Mouse (Mus musculus) kidney, embryonic 14.5 days (tissue): ENCODE results near the gene Ykt6. TPM values are rescaled to one million over a fixed set of nuclear protein-coding genes. Genes with fewer than 3 reads are reported as not detected.

ENCODE experiments used
- ATAC-seq: fragments of 200-750 bp; cut with Nextera tagmentation; 2 replicates; pipeline ENCODE4 v1.8.0; 2017; ENCODE audit warnings: moderate number of reproducible peaks, mild to moderate bottlenecking, moderate TSS enrichment, moderate library complexity; ENCODE audit not compliant: low FRiP score, low TSS enrichment
- H3K27ac ChIP-seq: fragments of 300-500 bp; sonication (generic); 2 replicates; pipeline ENCODE4 v1.5.1; 2014; ENCODE audit warnings: low read depth, mild to moderate bottlenecking, low read length, moderate library complexity, mixed read lengths
- H3K27me3 ChIP-seq: fragments of 300-500 bp; sonication (generic); 2 replicates; pipeline ENCODE4 v1.6.1; 2014; ENCODE audit warnings: mild to moderate bottlenecking, low read length; ENCODE audit not compliant: control insufficient read depth, insufficient read depth
- H3K36me3 ChIP-seq: fragments of 300-500 bp; sonication (generic); 2 replicates; pipeline ENCODE4 v1.6.1; 2014; ENCODE audit warnings: low read length, mixed read lengths; ENCODE audit not compliant: control insufficient read depth, insufficient read depth
- H3K4me1 ChIP-seq: fragments of 300-500 bp; sonication (generic); 2 replicates; pipeline ENCODE4 v1.6.1; 2014; ENCODE audit warnings: low read length, mixed read lengths; ENCODE audit not compliant: control insufficient read depth, insufficient read depth
- H3K4me2 ChIP-seq: fragments of 300-500 bp; sonication (generic); replicated peaks from 2 replicates; pipeline ENCODE4 v1.6.1; 2014; ENCODE audit warnings: low read depth, mild to moderate bottlenecking, low read length
- H3K4me3 ChIP-seq: fragments of 300-500 bp; sonication (generic); 2 replicates; pipeline ENCODE4 v1.5.1; 2014; ENCODE audit warnings: mild to moderate bottlenecking, low read length
- H3K9ac ChIP-seq: fragments of 300-500 bp; sonication (generic); 2 replicates; pipeline ENCODE4 v1.6.1; 2014; ENCODE audit warnings: low read depth, mild to moderate bottlenecking, low read length, moderate library complexity
- H3K9me3 ChIP-seq: fragments of 300-500 bp; sonication (generic); 2 replicates; pipeline ENCODE4 v1.6.1; 2016; ENCODE audit warnings: low read length; ENCODE audit not compliant: control insufficient read depth
- WGBS: fragments of 180-500 bp; shearing (Covaris S2); extraction: QIAGEN DNeasy Blood & Tissue Kit; methylation state at CpG from one replicate; pipeline ENCODE4 v1.1.7; 2014; 5-methylcytosine and 5-hydroxymethylcytosine counted together
- polyA plus RNA-seq: library from polyadenylated mRNA; unstranded; fragments of >200 nt; fragmentation: Nextera tagmentation; extraction: Ambion mirVana; gene quantifications from 2 replicates; pipeline ENCODE4 v1.2.1, GENCODE M21; 2014

The Ykt6 gene
- polyA plus RNA-seq, 1 experiment from 2014 or later = 23.1 TPM

DNA sequence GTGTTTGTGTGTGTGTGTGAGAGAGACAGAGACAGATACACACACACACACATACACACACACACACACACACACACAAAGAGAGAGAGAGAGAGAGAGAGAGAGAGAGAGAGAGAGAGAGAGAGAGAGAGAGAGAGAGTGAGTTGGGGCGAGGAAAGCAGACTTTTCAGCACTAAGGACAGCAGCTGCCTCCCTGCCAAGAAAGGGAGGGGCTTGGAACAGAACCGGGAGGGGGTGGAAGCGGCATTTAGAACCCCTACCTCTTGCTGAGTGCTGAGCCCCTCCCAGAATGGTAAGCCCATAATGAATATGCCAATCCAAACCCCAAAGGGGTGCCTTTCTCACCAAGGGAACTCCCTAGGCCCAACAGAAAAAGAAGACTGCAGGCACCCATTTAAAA is 60.9 kb downstream of the Ykt6 start:
- no peaks in the 10 kb centered on the region for H3K9me3 ChIP-seq
- H3K4me1 ChIP-seq = peaks cover 14% of the 10 kb centered on the region; the same call in 1 of the 2 replicates
- ATAC-seq = no peak
- no peak overlapping the region for H3K9ac ChIP-seq
- no peak overlapping the region for H3K4me2 ChIP-seq
- no peak overlapping the region for H3K27ac ChIP-seq
- H3K27me3 ChIP-seq = no peaks in the 10 kb centered on the region
- H3K4me3 ChIP-seq = no peak overlapping the region
- no peaks in the 10 kb centered on the region for H3K36me3 ChIP-seq
- WGBS = 7% methylated on average over 2 of the region's 3 CpGs

DNA sequence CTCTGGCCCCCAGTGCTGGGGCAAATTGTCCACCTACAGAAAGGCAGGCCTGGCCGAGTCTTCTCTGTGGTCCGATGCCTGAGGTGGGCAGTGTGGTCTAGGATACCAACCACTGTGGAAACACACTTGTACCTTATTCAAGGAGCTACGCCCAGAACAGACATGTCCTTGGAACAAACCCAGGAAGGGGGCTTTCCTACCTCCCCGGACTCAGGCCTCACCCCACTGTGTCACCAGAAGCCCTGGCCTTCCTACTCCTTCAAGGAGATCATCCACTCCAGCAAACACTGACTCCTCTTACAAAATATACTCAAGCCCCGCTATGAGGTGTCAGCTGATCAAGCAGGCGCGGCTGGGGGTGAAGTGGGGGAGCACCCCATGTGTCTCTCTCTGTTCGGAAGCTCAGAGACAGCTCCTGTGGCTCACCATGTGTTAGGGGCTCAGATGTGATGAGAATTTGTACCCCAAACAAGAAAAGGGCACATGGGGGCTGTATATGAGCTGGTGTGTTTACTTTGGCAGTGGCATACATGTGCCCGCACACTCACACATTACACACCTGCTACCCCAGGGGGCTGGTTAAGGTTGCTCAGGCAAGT is 61.4 kb downstream of the Ykt6 start:
- ATAC-seq = no peak
- no peak overlapping the region for H3K4me3 ChIP-seq
- no peaks in the 10 kb centered on the region for H3K36me3 ChIP-seq
- no peaks in the 10 kb centered on the region for H3K27me3 ChIP-seq
- WGBS = 66% methylated on average over 9 of the region's 9 CpGs
- peaks cover 14% of the 10 kb centered on the region; the same call in 1 of the 2 replicates for H3K4me1 ChIP-seq
- H3K9me3 ChIP-seq = no peaks in the 10 kb centered on the region
- H3K27ac ChIP-seq = no peak overlapping the region
- H3K9ac ChIP-seq = no peak overlapping the region
- no peak overlapping the region for H3K4me2 ChIP-seq

Other genes starting within 250 kb of the Ykt6 start
- gene Mrps24, start 240.0 kb upstream of the Ykt6 start, polyA plus RNA-seq = 206 and 264 TPM in 2 replicates
- gene Urgcp, start 193.3 kb upstream of the Ykt6 start, polyA plus RNA-seq = 9.9 and 15.1 TPM in 2 replicates
- 93.7 and 113 TPM in 2 replicates for gene Dbnl, start 167.2 kb upstream of the Ykt6 start, polyA plus RNA-seq
- gene Pgam2, start 152.0 kb upstream of the Ykt6 start, polyA plus RNA-seq = 3.3 and 4.4 TPM in 2 replicates
- 6.6 and 9.1 TPM in 2 replicates for gene Polm, start 117.7 kb upstream of the Ykt6 start, polyA plus RNA-seq
- gene Aebp1, start 93.7 kb upstream of the Ykt6 start, polyA plus RNA-seq = 16.7 and 30.7 TPM in 2 replicates
- 116 and 128 TPM in 2 replicates for gene Pold2, start 77.4 kb upstream of the Ykt6 start, polyA plus RNA-seq
- gene Myl7, start 56.9 kb upstream of the Ykt6 start, polyA plus RNA-seq = 1.5 and 2.4 TPM in 2 replicates
- 1.5 and 2.0 TPM in 2 replicates for gene Gck, start 5.6 kb upstream of the Ykt6 start, polyA plus RNA-seq
- gene Camk2b, start 110.7 kb downstream of the Ykt6 start, polyA plus RNA-seq = 4.2 and 4.4 TPM in 2 replicates
- 0.74 and 0.89 TPM in 2 replicates for gene A730071L15Rik, start 244.3 kb downstream of the Ykt6 start, polyA plus RNA-seq
- gene Nudcd3, start 244.7 kb downstream of the Ykt6 start, polyA plus RNA-seq = 32.7 and 36.0 TPM in 2 replicates